Mouse (Mus musculus) embryonic fibroblast, embryonic 13.5 days (primary cell): ENCODE data around the gene Marcksl1.

Experiments
- CTCF ChIP-seq: IDR thresholded peaks from 2 replicates; pipeline ENCODE4 v1.5.1; 2011; ENCODE audit warnings: mild to moderate bottlenecking, control low read depth, low read length, moderate library complexity, borderline replicate concordance; ENCODE audit not compliant: insufficient read depth
- POLR2A ChIP-seq: IDR thresholded peaks from 2 replicates; pipeline ENCODE4 v1.6.1; 2011; ENCODE audit warnings: low read depth, mild to moderate bottlenecking, control low read depth, low read length, moderate library complexity

GRCm38 (mm10) chr4:129494681-129495080, 18.7 kb upstream of the Marcksl1 start:
- TF ChIP-seq POLR2A (no peak), CTCF (no peak)
